Mouse (Mus musculus) hindbrain, embryonic 11.5 days (tissue): ENCODE data around the gene Ppp4r4. TPM values are rescaled to one million over a fixed set of nuclear protein-coding genes. Genes with fewer than 3 reads are reported as not detected.
A peak's percentile ranks its signal among the peaks of the same experiment; 100 is the strongest.
"Not testable (repeated sequence)": the region's sequence is repeated elsewhere in the genome, so short reads cannot be mapped to it uniquely, and the experiment has no call there.

Experiments
- ATAC-seq: fragments of 200-750 bp; cut with Nextera tagmentation; 2 replicates; pipeline ENCODE4 v1.8.0; 2017; ENCODE audit warnings: mild to moderate bottlenecking, moderate TSS enrichment, moderate library complexity; ENCODE audit not compliant: low FRiP score
- DNase-seq: peaks from one replicate; pipeline ENCODE4 v3.0.0-alpha.2; 2015; ENCODE audit warnings: low spot score
- H3K27ac ChIP-seq: fragments of 300-500 bp; sonication (generic); 2 replicates; pipeline ENCODE4 v1.5.1; 2014; ENCODE audit warnings: mild to moderate bottlenecking, low read depth, low read length
- H3K27me3 ChIP-seq: fragments of 300-500 bp; sonication (generic); 2 replicates; pipeline ENCODE4 v1.6.1; 2014; ENCODE audit warnings: mild to moderate bottlenecking, low read length, moderate library complexity, mixed read lengths; ENCODE audit not compliant: control insufficient read depth, insufficient read depth
- H3K36me3 ChIP-seq: fragments of 300-500 bp; sonication (generic); 2 replicates; pipeline ENCODE4 v1.6.1; 2014; ENCODE audit warnings: mild to moderate bottlenecking, low read length, moderate library complexity, mixed read lengths; ENCODE audit not compliant: control insufficient read depth, insufficient read depth
- H3K4me1 ChIP-seq: fragments of 300-500 bp; sonication (generic); replicated peaks from 2 replicates; pipeline ENCODE4 v1.6.1; 2014; ENCODE audit warnings: low read length, mixed read lengths; ENCODE audit not compliant: control insufficient read depth, insufficient read depth
- H3K4me2 ChIP-seq: fragments of 300-500 bp; sonication (generic); replicated peaks from 2 replicates; pipeline ENCODE4 v1.6.1; 2014; ENCODE audit warnings: mild to moderate bottlenecking, low read depth, low read length
- H3K4me3 ChIP-seq: fragments of 300-500 bp; sonication (generic); 2 replicates; pipeline ENCODE4 v1.5.1; 2014; ENCODE audit warnings: low read depth, low read length
- H3K9ac ChIP-seq: fragments of 300-500 bp; sonication (generic); 2 replicates; pipeline ENCODE4 v1.6.1; 2014; ENCODE audit warnings: low read depth, low read length
- H3K9me3 ChIP-seq: fragments of 300-500 bp; sonication (generic); 2 replicates; pipeline ENCODE4 v1.6.1; 2016; ENCODE audit warnings: low read length; ENCODE audit not compliant: control insufficient read depth
- WGBS: fragments of 180-500 bp; shearing (Covaris S2); extraction: QIAGEN DNeasy Blood & Tissue Kit; methylation state at CpG from one replicate; pipeline ENCODE4 v1.1.7; 2014; 5-methylcytosine and 5-hydroxymethylcytosine counted together
- polyA plus RNA-seq: library from polyadenylated mRNA; unstranded; fragments of >200 nt; fragmentation: Nextera tagmentation; extraction: Ambion mirVana; gene quantifications from 2 replicates; pipeline ENCODE4 v1.2.1, GENCODE M21; 2014

Ppp4r4 gene
- 2.7 and 3.0 TPM in 2 replicates for polyA plus RNA-seq

GRCm38 (mm10) chr12:103532020-103532648, at the start of gene Ppp4r4:
Gene Ppp4r4, plus strand, starts transcription at chr12:103532283.
- peak within 1 kb of the TSS; percentile 77 for H3K9ac ChIP-seq
- no peaks in the 10 kb centered on the region for H3K27me3 ChIP-seq
- H3K9me3 ChIP-seq = no peaks in the 10 kb centered on the region
- DNase-seq (peak; percentile 98), ATAC-seq (peak; percentile 97)
- peak within 1 kb of the TSS; percentile 92 for H3K4me2 ChIP-seq
- no peak within 1 kb of the TSS for H3K27ac ChIP-seq
- no peaks in the 10 kb centered on the region for H3K36me3 ChIP-seq
- no peaks in the 10 kb centered on the region for H3K4me1 ChIP-seq
- peak within 1 kb of the TSS; percentile 67 for H3K4me3 ChIP-seq
- under 1% methylated on average over 42 of the region's 74 CpGs for WGBS

- no peaks in the 10 kb centered on the region for H3K27me3 ChIP-seq
- no peaks in the 10 kb centered on the region for H3K36me3 ChIP-seq
- H3K4me3 ChIP-seq = no peak overlapping the region
- no peaks in the 10 kb centered on the region for H3K9me3 ChIP-seq
- no peak overlapping the region for H3K4me2 ChIP-seq
- no peak overlapping the region for H3K9ac ChIP-seq
- DNase-seq (no peak), ATAC-seq (no peak)
- no peak overlapping the region for H3K27ac ChIP-seq
- 73% methylated on average over 2 of the region's 2 CpGs for WGBS
- H3K4me1 ChIP-seq = no peaks in the 10 kb centered on the region
Observed at GRCm38 (mm10) chr12:103482781-103483180, 49.3 kb upstream of the Ppp4r4 start.

GRCm38 (mm10) chr12:103484200-103484972, 47.7 kb upstream of the Ppp4r4 start:
- not testable (repeated sequence) for H3K27ac ChIP-seq, DNase-seq
- WGBS = 75% methylated on average over 9 of the region's 9 CpGs

GRCm38 (mm10) chr12:103486726-103487125, 45.4 kb upstream of the Ppp4r4 start:
- no peak overlapping the region for H3K9ac ChIP-seq
- ATAC-seq = no peak
- no peaks in the 10 kb centered on the region for H3K27me3 ChIP-seq
- no peaks in the 10 kb centered on the region for H3K4me1 ChIP-seq
- 88% methylated on average over 1 of the region's 1 CpGs for WGBS
- no peaks in the 10 kb centered on the region for H3K9me3 ChIP-seq
- H3K4me3 ChIP-seq = no peak overlapping the region
- H3K27ac ChIP-seq = no peak overlapping the region
- DNase-seq = no peak
- H3K36me3 ChIP-seq = no peaks in the 10 kb centered on the region
- H3K4me2 ChIP-seq = no peak overlapping the region

More at GRCm38 (mm10) chr12:103484200-103484972, 47.7 kb upstream of the Ppp4r4 start:
- H3K27me3 ChIP-seq, H3K36me3 ChIP-seq, H3K9ac ChIP-seq, ATAC-seq, H3K4me3 ChIP-seq, H3K4me2 ChIP-seq, H3K4me1 ChIP-seq, H3K9me3 ChIP-seq: not testable (repeated sequence)

GRCm38 (mm10) chr12:103487276-103487675, 44.8 kb upstream of the Ppp4r4 start:
- no peak overlapping the region for H3K4me2 ChIP-seq
- DNase-seq (no peak), ATAC-seq (no peak)
- 70% methylated on average over 4 of the region's 4 CpGs for WGBS
- H3K4me3 ChIP-seq = no peak overlapping the region
- no peaks in the 10 kb centered on the region for H3K27me3 ChIP-seq
- no peaks in the 10 kb centered on the region for H3K9me3 ChIP-seq
- no peaks in the 10 kb centered on the region for H3K4me1 ChIP-seq
- no peaks in the 10 kb centered on the region for H3K36me3 ChIP-seq
- no peak overlapping the region for H3K27ac ChIP-seq
- no peak overlapping the region for H3K9ac ChIP-seq

- WGBS = 82% methylated on average over 2 of the region's 2 CpGs
Observed at GRCm38 (mm10) chr12:103487750-103488149, 44.3 kb upstream of the Ppp4r4 start.

GRCm38 (mm10) chr12:103491091-103491730, 40.9 kb upstream of the Ppp4r4 start:
- Histone ChIP-seq H3K4me2 (no peak overlapping the region), H3K27ac (no peak overlapping the region), H3K4me3 (no peak overlapping the region), H3K9me3 (no peaks in the 10 kb centered on the region), H3K4me1 (no peaks in the 10 kb centered on the region), H3K9ac (no peak overlapping the region), H3K27me3 (no peaks in the 10 kb centered on the region), H3K36me3 (no peaks in the 10 kb centered on the region)
- WGBS = 77% methylated on average over 3 of the region's 3 CpGs
- DNase-seq (no peak), ATAC-seq (no peak)

More at GRCm38 (mm10) chr12:103487750-103488149, 44.3 kb upstream of the Ppp4r4 start:
- ATAC-seq = no peak
- H3K4me1 ChIP-seq = no peaks in the 10 kb centered on the region
- H3K9me3 ChIP-seq = no peaks in the 10 kb centered on the region
- no peak overlapping the region for H3K9ac ChIP-seq
- H3K4me2 ChIP-seq = no peak overlapping the region
- no peak for DNase-seq
- H3K36me3 ChIP-seq = no peaks in the 10 kb centered on the region
- no peaks in the 10 kb centered on the region for H3K27me3 ChIP-seq
- H3K4me3 ChIP-seq = no peak overlapping the region
- no peak overlapping the region for H3K27ac ChIP-seq

- no peaks in the 10 kb centered on the region for H3K36me3 ChIP-seq
- H3K27me3 ChIP-seq = no peaks in the 10 kb centered on the region
- WGBS = 40% methylated on average over 5 of the region's 5 CpGs
- DNase-seq (peak; percentile 80), ATAC-seq (peak; percentile 33; the same call in 1 of the 2 replicates)
- H3K4me1 ChIP-seq = no peaks in the 10 kb centered on the region
- no peaks in the 10 kb centered on the region for H3K9me3 ChIP-seq
- H3K9ac ChIP-seq = no peak overlapping the region
- no peak overlapping the region for H3K4me3 ChIP-seq
- no peak overlapping the region for H3K4me2 ChIP-seq
- no peak overlapping the region for H3K27ac ChIP-seq
Observed at GRCm38 (mm10) chr12:103492767-103493166, 39.3 kb upstream of the Ppp4r4 start.
